Mouse (Mus musculus) forebrain, embryonic 16.5 days (tissue): Measurements from ENCODE around the gene Olfr794. TPM values are rescaled to one million over a fixed set of nuclear protein-coding genes. Genes with fewer than 3 reads are reported as not detected.

Experiments
- ATAC-seq: fragments of 200-750 bp; cut with Nextera tagmentation; 2 replicates; pipeline ENCODE4 v1.8.0; 2017; ENCODE audit warnings: mild to moderate bottlenecking, moderate library complexity
- H3K27ac ChIP-seq: fragments of 300-500 bp; sonication (generic); 2 replicates; pipeline ENCODE4 v1.5.1; 2014; ENCODE audit warnings: low read length, control low read depth
- H3K27me3 ChIP-seq: fragments of 300-500 bp; sonication (generic); replicated peaks from 2 replicates; pipeline ENCODE4 v1.6.1; 2014; ENCODE audit warnings: low read length; ENCODE audit not compliant: control insufficient read depth, insufficient read depth
- H3K36me3 ChIP-seq: fragments of 300-500 bp; sonication (generic); 2 replicates; pipeline ENCODE4 v1.6.1; 2014; ENCODE audit not compliant: control insufficient read depth, insufficient read depth
- H3K4me1 ChIP-seq: fragments of 300-500 bp; sonication (generic); replicated peaks from 2 replicates; pipeline ENCODE4 v1.6.1; 2014; ENCODE audit warnings: low read length; ENCODE audit not compliant: control insufficient read depth, insufficient read depth
- H3K4me2 ChIP-seq: fragments of 300-500 bp; sonication (generic); 2 replicates; pipeline ENCODE4 v1.6.1; 2014; ENCODE audit warnings: mild to moderate bottlenecking, low read length, control low read depth
- H3K4me3 ChIP-seq: fragments of 300-500 bp; sonication (generic); replicated peaks from 2 replicates; pipeline ENCODE4 v1.5.1; 2014; ENCODE audit warnings: mild to moderate bottlenecking, low read length, control low read depth
- H3K9ac ChIP-seq: fragments of 300-500 bp; sonication (generic); replicated peaks from 2 replicates; pipeline ENCODE4 v1.6.1; 2014; ENCODE audit warnings: low read depth, low read length, control low read depth
- H3K9me3 ChIP-seq: fragments of 300-500 bp; sonication (generic); 2 replicates; pipeline ENCODE4 v1.6.1; 2016; ENCODE audit warnings: low read length; ENCODE audit not compliant: control insufficient read depth
- WGBS: fragments of 180-500 bp; shearing (Covaris S2); extraction: QIAGEN DNeasy Blood & Tissue Kit; methylation state at CpG from one replicate; pipeline ENCODE4 v1.1.7; 2014; 5-methylcytosine and 5-hydroxymethylcytosine counted together
- microRNA-seq: library from miRNA; unstranded; fragments of <30 nt; microRNA quantifications from one replicate; pipeline ENCODE4, GENCODE M21; 2017
- polyA plus RNA-seq: library from polyadenylated mRNA; unstranded; fragments of >200 nt; fragmentation: Nextera tagmentation; extraction: Ambion mirVana; gene quantifications from 2 replicates; pipeline ENCODE4 v1.2.1, GENCODE M21; 2015

The Olfr794 gene
- not detected in 2 replicates for polyA plus RNA-seq

GRCm38 (mm10) chr10:129567355-129567754 is at the start of gene Olfr794:
TSS of gene Olfr794 (plus strand) at chr10:129567655.
- Histone ChIP-seq H3K27ac (no peak within 1 kb of the TSS), H3K4me1 (no peaks in the 10 kb centered on the region), H3K4me2 (no peak within 1 kb of the TSS), H3K27me3 (no peaks in the 10 kb centered on the region), H3K9me3 (no peaks in the 10 kb centered on the region), H3K4me3 (no peak within 1 kb of the TSS), H3K36me3 (no peaks in the 10 kb centered on the region), H3K9ac (no peak within 1 kb of the TSS)
- ATAC-seq = no peak
- WGBS = 82% methylated on average over 2 of the region's 2 CpGs

DNA sequence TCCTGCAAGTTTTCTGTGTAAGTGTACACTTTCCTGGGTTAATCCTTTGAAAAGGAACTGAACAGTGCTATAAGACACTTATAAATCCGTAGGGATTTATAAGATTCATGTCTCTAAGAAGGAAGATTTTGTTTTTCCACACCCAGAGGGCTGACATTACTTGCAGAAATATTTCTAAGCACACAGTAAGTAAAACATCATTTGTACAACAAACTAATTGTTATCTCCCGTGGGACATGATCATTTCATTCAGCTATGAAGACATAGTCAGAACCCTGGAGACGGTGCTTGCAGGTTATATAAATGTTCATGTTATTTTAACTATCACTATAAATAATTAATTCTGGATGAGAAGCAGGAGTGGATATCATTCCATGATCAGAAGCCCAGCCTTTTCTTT is 46.0 kb upstream of the Olfr794 start, which contains the start of gene Olfr791:
TSS of gene Olfr791 (plus strand) at position 301 of the 400 bp plus-strand sequence.
- no peaks in the 10 kb centered on the region for H3K4me1 ChIP-seq
- 77% methylated on average over 3 of the region's 3 CpGs for WGBS
- no peak within 1 kb of the TSS for H3K4me2 ChIP-seq
- no peaks in the 10 kb centered on the region for H3K36me3 ChIP-seq
- H3K27me3 ChIP-seq = no peaks in the 10 kb centered on the region
- no peak for ATAC-seq
- no peak within 1 kb of the TSS for H3K4me3 ChIP-seq
- H3K9ac ChIP-seq = no peak within 1 kb of the TSS
- H3K9me3 ChIP-seq = no peaks in the 10 kb centered on the region
- H3K27ac ChIP-seq = no peak within 1 kb of the TSS

- no peak within 1 kb of the TSS for H3K9ac ChIP-seq
- no peaks in the 10 kb centered on the region for H3K36me3 ChIP-seq
- peaks cover under 1% of the 10 kb centered on the region; the same call in 1 of the 2 replicates for H3K9me3 ChIP-seq
- H3K4me1 ChIP-seq = no peaks in the 10 kb centered on the region
- ATAC-seq = no peak
- no peaks in the 10 kb centered on the region for H3K27me3 ChIP-seq
- H3K27ac ChIP-seq = no peak within 1 kb of the TSS
- 91% methylated on average over 1 of the region's 1 CpGs for WGBS
- H3K4me2 ChIP-seq = no peak within 1 kb of the TSS
- no peak within 1 kb of the TSS for H3K4me3 ChIP-seq
These were observed 28.6 kb upstream of the Olfr794 start, which contains the start of gene Olfr792 for GRCm38 (mm10) chr10:129538862-129539261. TSS of gene Olfr792 (plus strand) at chr10:129539162.

- Histone ChIP-seq H3K4me3 (no peak overlapping the region), H3K27me3 (no peaks in the 10 kb centered on the region), H3K27ac (no peak overlapping the region), H3K36me3 (no peaks in the 10 kb centered on the region), H3K4me2 (no peak overlapping the region), H3K9me3 (peaks cover under 1% of the 10 kb centered on the region; the same call in 1 of the 2 replicates), H3K9ac (no peak overlapping the region), H3K4me1 (no peaks in the 10 kb centered on the region)
- ATAC-seq = no peak
- WGBS = 69% methylated on average over 1 of the region's 1 CpGs
These were observed 18.1 kb upstream of the Olfr794 start for GRCm38 (mm10) chr10:129549354-129549753.

- Histone ChIP-seq H3K27me3 (no peaks in the 10 kb centered on the region), H3K9me3 (no peaks in the 10 kb centered on the region), H3K27ac (no peak overlapping the region), H3K4me2 (no peak overlapping the region), H3K9ac (no peak overlapping the region), H3K4me1 (no peaks in the 10 kb centered on the region), H3K36me3 (no peaks in the 10 kb centered on the region), H3K4me3 (no peak overlapping the region)
- no peak for ATAC-seq
- WGBS = 69% methylated on average over 1 of the region's 1 CpGs
These were observed 9.6 kb downstream of the Olfr794 start for GRCm38 (mm10) chr10:129577066-129577465.

GRCm38 (mm10) chr10:129612470-129612869 is 45.0 kb downstream of the Olfr794 start, which contains the start of gene Olfr796:
TSS of gene Olfr796 (minus strand) at chr10:129612570.
- Histone ChIP-seq H3K27me3 (no peaks in the 10 kb centered on the region), H3K4me1 (no peaks in the 10 kb centered on the region), H3K27ac (no peak within 1 kb of the TSS), H3K4me3 (no peak within 1 kb of the TSS), H3K9me3 (no peaks in the 10 kb centered on the region), H3K9ac (no peak within 1 kb of the TSS), H3K36me3 (no peaks in the 10 kb centered on the region), H3K4me2 (no peak within 1 kb of the TSS)
- ATAC-seq = no peak
- 94% methylated on average over 1 of the region's 1 CpGs for WGBS

DNA sequence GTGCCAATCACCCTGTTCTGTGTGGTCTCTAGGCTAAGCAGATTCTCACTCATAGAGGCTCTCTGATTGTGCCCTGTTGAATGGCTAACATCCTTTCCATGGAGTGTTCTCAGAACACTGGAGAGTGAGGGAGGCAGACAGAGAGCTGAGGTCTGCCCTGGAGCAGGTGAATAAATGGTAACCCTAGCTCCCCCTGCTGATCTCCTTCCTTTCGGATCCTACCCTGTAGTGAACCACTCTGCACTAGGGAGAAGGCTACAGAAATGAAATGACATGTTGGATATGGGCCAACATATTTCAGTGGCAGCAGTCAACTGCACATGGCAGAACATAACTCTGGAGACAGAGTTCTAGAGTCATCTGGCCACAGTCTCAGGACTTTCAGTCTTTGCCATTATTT is 54.3 kb downstream of the Olfr794 start:
- ATAC-seq = 0 out of 2 replicates have a peak, but pooled peaks have one; percentile 31
- H3K36me3 ChIP-seq = no peaks in the 10 kb centered on the region
- WGBS = 4% methylated on average over 1 of the region's 1 CpGs
- H3K9ac ChIP-seq = no peak overlapping the region
- H3K4me1 ChIP-seq = no peaks in the 10 kb centered on the region
- H3K27ac ChIP-seq = no peak overlapping the region
- H3K9me3 ChIP-seq = no peaks in the 10 kb centered on the region
- no peak overlapping the region for H3K4me3 ChIP-seq
- no peak overlapping the region for H3K4me2 ChIP-seq
- H3K27me3 ChIP-seq = no peaks in the 10 kb centered on the region

Small RNA genes within 50 kb of the gene (microRNA-seq; reads per million reads assigned to microRNA genes)
- gene Gm23252 = not detected

Other genes with a start within 250 kb of the Olfr794 start
- not detected in 2 replicates for gene Olfr780, start 249.5 kb upstream of the Olfr794 start, polyA plus RNA-seq
- gene Olfr781, start 238.8 kb upstream of the Olfr794 start, polyA plus RNA-seq = not detected in 2 replicates
- gene Olfr782, start 218.8 kb upstream of the Olfr794 start, polyA plus RNA-seq = not detected in 2 replicates
- gene Olfr784, start 183.6 kb upstream of the Olfr794 start, polyA plus RNA-seq = 0.07 and 0.15 TPM in 2 replicates
- not detected in 2 replicates for gene Olfr785, start 162.2 kb upstream of the Olfr794 start, polyA plus RNA-seq
- not detected in 2 replicates for gene Olfr786, start 140.3 kb upstream of the Olfr794 start, polyA plus RNA-seq
- gene Olfr787, start 105.8 kb upstream of the Olfr794 start, polyA plus RNA-seq = not detected in 2 replicates
- not detected in 2 replicates for gene Olfr788, start 96.7 kb upstream of the Olfr794 start, polyA plus RNA-seq
- not detected in 2 replicates for gene Olfr789, start 82.9 kb upstream of the Olfr794 start, polyA plus RNA-seq
- not detected in 2 replicates for gene Olfr790, start 69.2 kb upstream of the Olfr794 start, polyA plus RNA-seq
- not detected in 2 replicates for gene Olfr791, start 45.9 kb upstream of the Olfr794 start, polyA plus RNA-seq
- not detected in 2 replicates for gene Olfr792, start 28.5 kb upstream of the Olfr794 start, polyA plus RNA-seq
- gene Olfr796, start 44.9 kb downstream of the Olfr794 start, polyA plus RNA-seq = not detected in 2 replicates
- not detected in 2 replicates for gene Olfr798, start 60.3 kb downstream of the Olfr794 start, polyA plus RNA-seq
- not detected in 2 replicates for gene Olfr799, start 69.8 kb downstream of the Olfr794 start, polyA plus RNA-seq
- not detected in 2 replicates for gene Olfr800, start 90.0 kb downstream of the Olfr794 start, polyA plus RNA-seq
- gene Olfr801, start 106.2 kb downstream of the Olfr794 start, polyA plus RNA-seq = not detected in 2 replicates
- 0.06 TPM in 1 of 2 replicates, not detected in the other for gene Olfr802, start 120.5 kb downstream of the Olfr794 start, polyA plus RNA-seq
- not detected in 2 replicates for gene Olfr803, start 126.6 kb downstream of the Olfr794 start, polyA plus RNA-seq
- gene Olfr804, start 135.6 kb downstream of the Olfr794 start, polyA plus RNA-seq = not detected in 2 replicates
- gene Olfr805, start 161.7 kb downstream of the Olfr794 start, polyA plus RNA-seq = not detected in 2 replicates
- not detected in 2 replicates for gene Olfr806, start 174.3 kb downstream of the Olfr794 start, polyA plus RNA-seq
- not detected in 2 replicates for gene Olfr807, start 190.1 kb downstream of the Olfr794 start, polyA plus RNA-seq
- gene Olfr808, start 197.8 kb downstream of the Olfr794 start, polyA plus RNA-seq = not detected in 2 replicates
- not detected in 2 replicates for gene Olfr809, start 207.0 kb downstream of the Olfr794 start, polyA plus RNA-seq
- gene Olfr810, start 227.3 kb downstream of the Olfr794 start, polyA plus RNA-seq = not detected in 2 replicates
- gene Olfr811, start 236.7 kb downstream of the Olfr794 start, polyA plus RNA-seq = not detected in 2 replicates